Mouse (Mus musculus) fat pad, adult 2 months (tissue): ENCODE measurements around the gene Art4.

Experiments
- DNase-seq: peaks from one replicate; pipeline ENCODE4 v3.0.0-alpha.2; 2011; ENCODE audit warnings: low read depth, low spot score; ENCODE audit errors: extremely low read depth

The Art4 gene

GRCm38 (mm10) chr6:136868921-136869320 is 11.4 kb upstream of the Art4 start:
- DNase-seq: no peak

GRCm38 (mm10) chr6:136866150-136866549 is 8.6 kb upstream of the Art4 start:
- no peak for DNase-seq

- no peak for DNase-seq
Observed at GRCm38 (mm10) chr6:136865360-136865759, 7.8 kb upstream of the Art4 start.

GRCm38 (mm10) chr6:136861020-136861419 is 3.5 kb upstream of the Art4 start:
- DNase-seq: no peak

GRCm38 (mm10) chr6:136858420-136858819 is 887 bp upstream of the Art4 start:
- no peak for DNase-seq

GRCm38 (mm10) chr6:136857873-136858260 is 334 bp upstream of the Art4 start:
- no peak for DNase-seq

- no peak for DNase-seq
Observed at GRCm38 (mm10) chr6:136856071-136856636, 1.4 kb downstream of the Art4 start.

GRCm38 (mm10) chr6:136855183-136855582 is 2.4 kb downstream of the Art4 start:
- DNase-seq: no peak

- DNase-seq: no peak
Observed at GRCm38 (mm10) chr6:136854361-136854781, 3.2 kb downstream of the Art4 start.

- no peak for DNase-seq
Observed at GRCm38 (mm10) chr6:136852762-136853161, 4.8 kb downstream of the Art4 start.

- no peak for DNase-seq
Observed at GRCm38 (mm10) chr6:136852348-136852747, 5.2 kb downstream of the Art4 start.

- DNase-seq: no peak
Observed at GRCm38 (mm10) chr6:136850267-136850666, 7.3 kb downstream of the Art4 start.

GRCm38 (mm10) chr6:136848971-136849370 is 8.6 kb downstream of the Art4 start:
- no peak for DNase-seq

GRCm38 (mm10) chr6:136848399-136848798 is 9.1 kb downstream of the Art4 start:
- no peak for DNase-seq

- DNase-seq: no peak
Observed at GRCm38 (mm10) chr6:136847790-136848189, 9.7 kb downstream of the Art4 start.

- DNase-seq: no peak
Observed at GRCm38 (mm10) chr6:136847267-136847666, 10.3 kb downstream of the Art4 start.

GRCm38 (mm10) chr6:136845706-136846480 is 11.6 kb downstream of the Art4 start:
- DNase-seq: no peak

GRCm38 (mm10) chr6:136844903-136845302 is 12.6 kb downstream of the Art4 start:
- DNase-seq: no peak

- DNase-seq: no peak
Observed at GRCm38 (mm10) chr6:136837323-136837722, 20.2 kb downstream of the Art4 start.

- DNase-seq: no peak
Observed at GRCm38 (mm10) chr6:136835352-136835751, 22.2 kb downstream of the Art4 start, which contains the start of gene Smco3. Gene Smco3, minus strand, starts transcription at chr6:136835452.

GRCm38 (mm10) chr6:136831712-136832111 is 25.8 kb downstream of the Art4 start:
- no peak for DNase-seq

GRCm38 (mm10) chr6:136828681-136829080 is 28.9 kb downstream of the Art4 start:
- DNase-seq: no peak
